Mouse (Mus musculus) 416B (cell line): ENCODE data around the gene Ell3.

Source experiments
- DNase-seq: peaks from one replicate; pipeline ENCODE4 v3.0.0; 2011; ENCODE audit warnings: low read depth

Gene Ell3

GRCm38 (mm10) chr2:121447006-121447405, 2.9 kb upstream of the Ell3 start:
- peak; percentile 84 for DNase-seq

- no peak for DNase-seq
These were observed 2.4 kb upstream of the Ell3 start for GRCm38 (mm10) chr2:121446506-121446905.

- no peak for DNase-seq
These were observed 1.0 kb upstream of the Ell3 start for GRCm38 (mm10) chr2:121445117-121445516.

- no peak for DNase-seq
These were observed 1.1 kb downstream of the Ell3 start for GRCm38 (mm10) chr2:121443068-121443349.

- peak; percentile 68 for DNase-seq
These were observed 1.6 kb downstream of the Ell3 start for GRCm38 (mm10) chr2:121442259-121443067.

GRCm38 (mm10) chr2:121441800-121442199, 2.3 kb downstream of the Ell3 start:
- DNase-seq = no peak

- DNase-seq = no peak
These were observed 3.1 kb downstream of the Ell3 start for GRCm38 (mm10) chr2:121440834-121441605.

GRCm38 (mm10) chr2:121439746-121440145, 4.3 kb downstream of the Ell3 start:
- no peak for DNase-seq

- peak; percentile 62 for DNase-seq
These were observed 9.2 kb downstream of the Ell3 start for GRCm38 (mm10) chr2:121434854-121435253.

- DNase-seq = no peak
These were observed 18.2 kb downstream of the Ell3 start for GRCm38 (mm10) chr2:121425890-121426289.

GRCm38 (mm10) chr2:121423166-121423565, 20.9 kb downstream of the Ell3 start:
- DNase-seq = no peak

GRCm38 (mm10) chr2:121418476-121418875, 25.6 kb downstream of the Ell3 start:
- no peak for DNase-seq

GRCm38 (mm10) chr2:121416356-121416755, 27.7 kb downstream of the Ell3 start:
- no peak for DNase-seq

- no peak for DNase-seq
These were observed 28.5 kb downstream of the Ell3 start for GRCm38 (mm10) chr2:121415591-121415990.

- peak; percentile 20 for DNase-seq
These were observed 29.0 kb downstream of the Ell3 start for GRCm38 (mm10) chr2:121415103-121415502.

GRCm38 (mm10) chr2:121414139-121414685, 29.9 kb downstream of the Ell3 start:
- DNase-seq = peak; percentile 77

GRCm38 (mm10) chr2:121413387-121414042, 30.6 kb downstream of the Ell3 start, which contains the start of the genes Pdia3 and Catsper2:
TSS of gene Pdia3 (plus strand) at chr2:121413775.
TSS of gene Catsper2 (minus strand) at chr2:121413792.
- peak; percentile 96 for DNase-seq

GRCm38 (mm10) chr2:121412843-121413386, 31.2 kb downstream of the Ell3 start:
- DNase-seq = no peak

- DNase-seq = peak; percentile 81
These were observed 35.9 kb downstream of the Ell3 start for GRCm38 (mm10) chr2:121408160-121408559.

- no peak for DNase-seq
These were observed 40.8 kb downstream of the Ell3 start for GRCm38 (mm10) chr2:121403296-121403695.

- peak; percentile 87 for DNase-seq
These were observed 47.5 kb downstream of the Ell3 start for GRCm38 (mm10) chr2:121396624-121397023.
